Mouse (Mus musculus) kidney, postnatal 36 days (tissue): ENCODE results near the gene Gm21904.
"Not testable (repeated sequence)": the region's sequence is repeated elsewhere in the genome, so short reads cannot be mapped to it uniquely, and the experiment has no call there.

Experiments used
- DNase-seq, 2 experiments: peaks; one replicate each; pipeline ENCODE4 v3.0.0; 2021 to 2022; ENCODE audit warnings: mixed read lengths in 2 of 2

The Gm21904 gene

DNA sequence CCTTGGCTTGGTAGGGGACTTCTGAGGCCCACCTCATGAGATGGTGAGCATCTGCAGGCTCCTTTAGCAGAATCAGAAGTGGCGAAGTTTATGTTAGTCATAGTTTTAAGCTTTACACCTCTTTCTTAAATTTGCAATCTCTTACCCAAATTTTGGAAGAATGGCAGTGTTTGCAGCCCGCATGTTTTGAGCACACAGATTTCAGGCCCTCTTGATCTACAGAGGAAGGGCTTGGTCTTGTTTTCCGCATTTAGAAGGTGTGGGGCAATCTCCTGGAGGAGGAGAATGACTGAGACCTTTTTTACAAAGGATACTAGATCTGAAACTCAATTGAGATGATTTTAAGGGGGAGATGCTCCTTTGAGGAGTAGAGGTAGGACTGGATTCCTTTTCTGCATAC lies at the start of gene Gm21904:
TSS of gene Gm21904 (minus strand) at position 101 of the 400 bp plus-strand sequence.
- not testable (repeated sequence) for DNase-seq

- DNase-seq = not testable (repeated sequence)
Observed at GRCm38 (mm10) chrY:17874441-17874840, 28.4 kb upstream of the Gm21904 start, which contains the start of the genes Gm20772 and Gm20831. Gm20772 (plus strand) TSS chrY:17874741. Gm20831 (plus strand) TSS chrY:17874741.
